Mouse (Mus musculus): ENCODE measurements around the gene Rpp40.

Rpp40 gene

GRCm38 (mm10) chr13:35851581-35851980 lies 54.6 kb downstream of the Rpp40 start:
- in situ Hi-C loops (cut with MboI): no loop called here

GRCm38 (mm10) chr13:35848694-35849093 lies 57.5 kb downstream of the Rpp40 start:
- in situ Hi-C loops (cut with MboI): no loop called here

GRCm38 (mm10) chr13:35845306-35845705 lies 60.9 kb downstream of the Rpp40 start:
- in situ Hi-C loops (cut with MboI): no loop called here

Data from mature B cell (primary cell).